Mouse (Mus musculus) limb, embryonic 14.5 days (tissue): ENCODE results near the gene Naa16. TPM values are rescaled to one million over a fixed set of nuclear protein-coding genes. Genes with fewer than 3 reads are reported as not detected.
"Not testable (repeated sequence)": the region's sequence is repeated elsewhere in the genome, so short reads cannot be mapped to it uniquely, and the experiment has no call there.

Source experiments
- ATAC-seq: fragments of 200-750 bp; cut with Nextera tagmentation; 2 replicates; pipeline ENCODE4 v1.8.0; 2017; ENCODE audit warnings: low read depth, moderate number of reproducible peaks, moderate TSS enrichment; ENCODE audit not compliant: low FRiP score
- DNase-seq: peaks from one replicate; pipeline ENCODE4 v3.0.0-alpha.2; 2015; ENCODE audit warnings: low spot score
- H3K27ac ChIP-seq: fragments of 300-500 bp; sonication (generic); replicated peaks from 2 replicates; pipeline ENCODE4 v1.5.1; 2014; ENCODE audit warnings: low read depth, mild to moderate bottlenecking, low read length, moderate library complexity, mixed read lengths
- H3K27me3 ChIP-seq: fragments of 300-500 bp; sonication (generic); 2 replicates; pipeline ENCODE4 v1.6.1; 2014; ENCODE audit warnings: low read length, mixed read lengths; ENCODE audit not compliant: control insufficient read depth, insufficient read depth
- H3K36me3 ChIP-seq: fragments of 300-500 bp; sonication (generic); 2 replicates; pipeline ENCODE4 v1.6.1; 2014; ENCODE audit warnings: mild to moderate bottlenecking, low read length, moderate library complexity, mixed read lengths; ENCODE audit not compliant: control insufficient read depth, insufficient read depth
- H3K4me1 ChIP-seq: fragments of 300-500 bp; sonication (generic); 2 replicates; pipeline ENCODE4 v1.6.1; 2014; ENCODE audit warnings: antibody characterized with exemption, low read length, mixed read lengths; ENCODE audit not compliant: control insufficient read depth, insufficient read depth
- H3K4me2 ChIP-seq: fragments of 300-500 bp; sonication (generic); replicated peaks from 2 replicates; pipeline ENCODE4 v1.6.1; 2014; ENCODE audit warnings: low read depth, mild to moderate bottlenecking, low read length, moderate library complexity; ENCODE audit not compliant: severe bottlenecking
- H3K4me3 ChIP-seq: fragments of 300-500 bp; sonication (generic); replicated peaks from 2 replicates; pipeline ENCODE4 v1.5.1; 2014; ENCODE audit warnings: low read length
- H3K9ac ChIP-seq: fragments of 300-500 bp; sonication (generic); 2 replicates; pipeline ENCODE4 v1.6.1; 2014; ENCODE audit warnings: mild to moderate bottlenecking, low read depth, low read length, moderate library complexity; ENCODE audit not compliant: severe bottlenecking
- H3K9me3 ChIP-seq: fragments of 300-500 bp; sonication (generic); 2 replicates; pipeline ENCODE4 v1.6.1; 2016; ENCODE audit warnings: low read length; ENCODE audit not compliant: control insufficient read depth
- POLR2A ChIP-seq: fragments of 200-500 bp; IDR thresholded peaks from 2 replicates; pipeline ENCODE4 v1.8.0; 2012; ENCODE audit warnings: inconsistent platforms, mild to moderate bottlenecking, moderate library complexity, borderline replicate concordance; ENCODE audit not compliant: insufficient read depth, insufficient read length; ENCODE audit errors: extremely low read depth
- WGBS: fragments of 180-500 bp; shearing (Covaris S2); extraction: QIAGEN DNeasy Blood & Tissue Kit; methylation state at CpG from one replicate; pipeline ENCODE4 v1.1.7; 2014; 5-methylcytosine and 5-hydroxymethylcytosine counted together
- polyA plus RNA-seq, 2 experiments: library from polyadenylated mRNA; depleted of rRNA in 1 of 2; stranded (reverse) in 1 of 2; unstranded in 1 of 2; fragments of >200 nt; fragmentation: Nextera tagmentation in 1 of 2; extraction: Ambion mirVana in 1 of 2; gene quantifications; 2 replicates each; pipeline versions ENCODE4 v1.2.1 to v1.2.3; 2012 to 2014

The Naa16 gene
- 13.9 and 23.4 TPM in 2 replicates for polyA plus RNA-seq (2012; rRNA removed)
- polyA plus RNA-seq (2014; fragmentation: Nextera tagmentation; extraction: Ambion mirVana): 34.5 and 42.5 TPM in 2 replicates

GRCm38 (mm10) chr14:79390265-79390926, at the start of gene Naa16:
Gene Naa16, minus strand, starts transcription at chr14:79390778.
- Histone ChIP-seq H3K36me3 (peaks cover 9% of the 10 kb centered on the region), H3K27ac (peak within 1 kb of the TSS; percentile 91), H3K9me3 (no peaks in the 10 kb centered on the region), H3K4me3 (peak within 1 kb of the TSS; percentile 79), H3K9ac (peak within 1 kb of the TSS; percentile 80), H3K4me1 (no peaks in the 10 kb centered on the region; the same call in 1 of the 2 replicates), H3K27me3 (no peaks in the 10 kb centered on the region), H3K4me2 (peak within 1 kb of the TSS; percentile 80)
- DNase-seq: peak; percentile 97
- peak; percentile 95 for ATAC-seq
- under 1% methylated on average over 47 of the region's 71 CpGs for WGBS
- peak; percentile 93 for TF ChIP-seq POLR2A

DNA sequence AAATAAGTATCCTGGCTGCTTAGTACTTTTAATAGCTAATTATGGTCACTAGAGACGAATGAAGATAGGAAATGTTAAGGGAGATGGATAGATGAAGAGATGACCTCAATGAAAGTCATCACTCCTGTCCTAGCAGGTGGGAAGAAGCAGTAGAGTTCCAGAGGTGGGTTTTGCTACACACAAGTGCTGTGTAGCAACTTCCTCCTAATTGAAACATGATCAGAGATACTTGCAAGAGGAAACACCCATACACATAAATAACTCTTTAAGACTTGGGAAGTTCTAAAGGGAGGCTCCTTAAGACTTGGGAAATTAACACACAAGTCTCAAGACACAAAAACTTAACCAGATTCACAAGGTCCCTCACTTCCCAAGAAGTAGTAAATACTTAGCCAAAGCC, 43.5 kb upstream of the Naa16 start:
- H3K9me3 ChIP-seq: no peaks in the 10 kb centered on the region
- no peaks in the 10 kb centered on the region for H3K4me1 ChIP-seq
- no peak overlapping the region for H3K27ac ChIP-seq
- H3K36me3 ChIP-seq: no peaks in the 10 kb centered on the region
- DNase-seq: no peak
- 85% methylated on average over 1 of the region's 1 CpGs for WGBS
- ATAC-seq: no peak
- no peak overlapping the region for H3K4me3 ChIP-seq
- H3K4me2 ChIP-seq: no peak overlapping the region
- no peaks in the 10 kb centered on the region for H3K27me3 ChIP-seq
- no peak for TF ChIP-seq POLR2A
- no peak overlapping the region for H3K9ac ChIP-seq

DNA sequence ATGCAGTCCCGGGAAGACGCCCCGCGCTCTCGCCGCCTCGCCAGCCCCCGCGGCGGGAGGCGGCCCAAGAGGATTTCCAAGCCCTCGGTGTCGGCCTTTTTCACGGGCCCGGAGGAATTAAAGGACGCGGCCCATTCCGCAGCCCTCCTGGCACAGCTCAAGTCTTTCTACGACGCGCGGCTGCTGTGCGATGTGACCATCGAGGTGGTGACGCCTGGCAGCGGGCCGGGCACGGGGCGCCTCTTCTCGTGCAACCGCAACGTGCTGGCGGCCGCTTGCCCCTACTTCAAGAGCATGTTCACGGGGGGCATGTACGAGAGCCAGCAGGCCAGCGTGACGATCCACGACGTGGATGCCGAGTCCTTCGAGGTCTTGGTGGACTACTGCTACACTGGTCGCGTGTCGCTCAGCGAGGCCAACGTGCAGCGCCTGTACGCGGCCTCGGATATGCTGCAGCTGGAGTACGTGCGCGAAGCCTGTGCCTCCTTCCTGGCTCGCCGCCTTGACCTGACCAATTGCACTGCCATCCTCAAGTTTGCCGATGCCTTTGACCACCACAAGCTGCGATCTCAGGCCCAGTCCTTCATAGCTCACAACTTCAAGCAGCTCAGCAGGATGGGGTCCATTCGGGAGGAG, 36.3 kb upstream of the Naa16 start:
- ATAC-seq: peak; percentile 36
- Histone ChIP-seq H3K9ac (peak overlapping the region; percentile 61), H3K4me3 (peak overlapping the region; percentile 50), H3K27ac (peak overlapping the region; percentile 79), H3K4me2 (peak overlapping the region; percentile 48), H3K9me3 (peaks cover 12% of the 10 kb centered on the region)
- not testable (repeated sequence) for H3K4me1 ChIP-seq, H3K27me3 ChIP-seq, DNase-seq, H3K36me3 ChIP-seq
- 58% methylated on average over 6 of the region's 59 CpGs for WGBS

GRCm38 (mm10) chr14:79425979-79426729, 35.6 kb upstream of the Naa16 start, which contains the start of gene Kbtbd7:
Gene Kbtbd7, plus strand, starts transcription at chr14:79426511.
- WGBS: 2% methylated on average over 27 of the region's 44 CpGs

GRCm38 (mm10) chr14:79420083-79420685, 29.6 kb upstream of the Naa16 start:
- Histone ChIP-seq H3K4me1 (no peaks in the 10 kb centered on the region), H3K36me3 (peaks cover 20% of the 10 kb centered on the region), H3K4me2 (no peak overlapping the region), H3K27ac (no peak overlapping the region), H3K27me3 (no peaks in the 10 kb centered on the region), H3K9ac (no peak overlapping the region), H3K9me3 (no peaks in the 10 kb centered on the region), H3K4me3 (no peak overlapping the region)
- ATAC-seq (no peak), DNase-seq (no peak)
- no peak for TF ChIP-seq POLR2A
- 75% methylated on average over 20 of the region's 20 CpGs for WGBS

More at GRCm38 (mm10) chr14:79425979-79426729, 35.6 kb upstream of the Naa16 start, which contains the start of gene Kbtbd7:
- Histone ChIP-seq H3K27ac (peak within 1 kb of the TSS; percentile 79), H3K4me3 (peak within 1 kb of the TSS; percentile 50), H3K27me3 (no peaks in the 10 kb centered on the region), H3K4me1 (no peaks in the 10 kb centered on the region), H3K4me2 (peak within 1 kb of the TSS; percentile 48), H3K9ac (peak within 1 kb of the TSS; percentile 61), H3K9me3 (peaks cover 12% of the 10 kb centered on the region), H3K36me3 (peaks cover 8% of the 10 kb centered on the region)
- peak; percentile 97 for ATAC-seq
- peak; percentile 96 for DNase-seq
- TF ChIP-seq POLR2A: peak; percentile 87; the same call in 1 of the 2 replicates
